In the genomic region with DNA sequence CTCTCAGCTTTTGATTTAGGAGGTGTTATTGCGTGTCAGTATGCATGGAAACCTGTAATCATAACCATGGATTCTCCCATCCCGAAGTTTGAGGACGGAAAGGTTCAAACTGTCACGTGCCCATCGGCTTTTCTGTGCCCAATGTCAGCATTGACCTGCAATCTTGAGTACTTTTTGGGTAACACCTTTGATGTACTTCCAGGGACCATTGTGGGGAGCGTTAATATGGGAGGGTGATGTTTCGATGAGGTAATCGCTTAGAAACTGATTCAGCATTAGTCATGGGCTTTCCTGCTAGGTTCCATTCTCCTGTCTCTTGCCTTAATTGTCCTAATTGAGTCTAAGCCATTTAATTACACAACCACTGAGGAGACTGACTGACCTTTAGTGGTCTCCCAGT, we compare ENCODE assay signal across 33 mouse cellular contexts.
"Had no signal": no experiment of that assay in that cellular context is flagged by ENCODE, and none has a peak within 500 bp of the region (broad histone marks: within the 10 kb centered on the region; RNA-seq: fewer than 3 reads in every experiment).

No protein-coding gene starts in this region.

- H3K27me3 ChIP-seq: heart, embryonic 12.5 days; heart, embryonic 13.5 days; heart, embryonic 15.5 days; hindbrain, embryonic 12.5 days; hindbrain, embryonic 13.5 days; hindbrain, embryonic 15.5 days; intestine, embryonic 15.5 days had no signal

- H3K27ac ChIP-seq: heart, embryonic 10.5 days; heart, embryonic 13.5 days; heart, embryonic 15.5 days; hindbrain, embryonic 10.5 days; hindbrain, embryonic 12.5 days; hindbrain, embryonic 13.5 days; hindbrain, embryonic 14.5 days; hindbrain, embryonic 15.5 days; hindbrain, postnatal 0 days; intestine, embryonic 15.5 days; kidney, postnatal 0 days; layer of hippocampus, adult 2 months had no signal

- H3K36me3 ChIP-seq: heart, embryonic 15.5 days; hindbrain, embryonic 13.5 days; hindbrain, embryonic 15.5 days; intestine, embryonic 15.5 days had no signal

- H3K4me1 ChIP-seq: hindbrain, embryonic 10.5 days had no signal

- H3K9ac ChIP-seq: heart, embryonic 12.5 days; heart, embryonic 13.5 days; heart, embryonic 15.5 days; hindbrain, embryonic 12.5 days; hindbrain, embryonic 13.5 days; hindbrain, embryonic 14.5 days; hindbrain, embryonic 15.5 days; intestine, embryonic 15.5 days had no signal

- H3K4me3 ChIP-seq: heart, embryonic 10.5 days; heart, embryonic 12.5 days; heart, embryonic 13.5 days; heart, embryonic 15.5 days; hindbrain, embryonic 10.5 days; hindbrain, embryonic 12.5 days; hindbrain, embryonic 13.5 days; hindbrain, embryonic 15.5 days; intestine, embryonic 15.5 days; layer of hippocampus, adult 2 months had no signal

- DNase-seq: heart, postnatal 10 days; heart, postnatal 14 days; heart, postnatal 36 days; heart, postnatal 4 days; kidney, adult 11 months; kidney, adult 18-20 months; kidney, adult 2 months; kidney, adult 8-10 months; kidney, adult 9 months; kidney, postnatal 10 days; kidney, postnatal 14 days; kidney, postnatal 36 days; kidney, postnatal 4 days; layer of hippocampus, adult 9-11 months; layer of hippocampus, postnatal 36 days had no signal

- H3K9me3 ChIP-seq: heart, embryonic 10.5 days; heart, embryonic 12.5 days; heart, embryonic 13.5 days; heart, embryonic 15.5 days; hindbrain, embryonic 10.5 days; hindbrain, embryonic 12.5 days; hindbrain, embryonic 13.5 days; hindbrain, embryonic 15.5 days; intestine, embryonic 15.5 days had no signal

- H3K4me2 ChIP-seq: heart, embryonic 11.5 days; heart, embryonic 12.5 days; heart, embryonic 13.5 days; heart, embryonic 15.5 days; hindbrain, embryonic 12.5 days; hindbrain, embryonic 13.5 days; hindbrain, embryonic 14.5 days; hindbrain, embryonic 15.5 days; intestine, embryonic 15.5 days had no signal

- ATAC-seq: hindbrain, embryonic 16.5 days; hindbrain, postnatal 0 days; inflammation-experienced regulatory T-cells, adult 6 months; intestine, embryonic 15.5 days; intestine, embryonic 16.5 days; intestine, postnatal 0 days had no signal
